Comparison of ENCODE assay signal across 9 mouse cellular contexts in the genomic region with DNA sequence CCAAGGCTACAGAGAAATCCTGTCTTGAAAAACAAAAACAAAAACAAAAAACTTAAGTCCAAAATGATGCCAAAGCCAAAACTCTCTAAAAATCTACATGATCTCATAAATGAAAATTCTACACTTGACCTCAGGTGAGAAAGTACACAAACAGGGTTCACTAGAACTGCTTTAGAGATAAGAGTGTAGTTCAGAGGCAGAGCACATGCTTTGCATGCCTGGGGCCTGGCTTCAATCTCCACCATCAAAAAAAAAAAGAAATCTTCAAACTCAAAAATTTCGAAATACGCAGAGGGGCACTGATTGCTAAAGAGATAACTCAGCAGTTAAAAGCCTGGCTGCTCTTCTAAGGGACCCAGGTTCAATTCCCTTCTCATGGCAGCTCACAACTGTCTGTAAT.
"Had no signal": no experiment of that assay in that cellular context is flagged by ENCODE, and none has a peak within 500 bp of the region (broad histone marks: within the 10 kb centered on the region; RNA-seq: fewer than 3 reads in every experiment).

No protein-coding gene starts in this region.

- H3K36me3 ChIP-seq: midbrain, embryonic 13.5 days; stomach, embryonic 15.5 days had no signal

- DNase-seq: right cerebral cortex, postnatal 14 days; thymus, postnatal 36 days had no signal

- H3K4me1 ChIP-seq: limb, embryonic 10.5 days had no signal

- H3K9me3 ChIP-seq: kidney, embryonic 15.5 days; limb, embryonic 10.5 days; midbrain, embryonic 13.5 days; stomach, embryonic 15.5 days had no signal

- H3K9ac ChIP-seq: kidney, embryonic 15.5 days; midbrain, embryonic 13.5 days; stomach, embryonic 15.5 days had no signal

- H3K4me2 ChIP-seq: kidney, embryonic 15.5 days; midbrain, embryonic 13.5 days; stomach, embryonic 15.5 days had no signal

- H3K27me3 ChIP-seq: kidney, embryonic 15.5 days; midbrain, embryonic 13.5 days; stomach, embryonic 15.5 days had no signal

- H3K27ac ChIP-seq: left cerebral cortex, adult 2 months; limb, embryonic 10.5 days; midbrain, embryonic 13.5 days; stomach, embryonic 15.5 days had no signal

- ATAC-seq: hindbrain, embryonic 16.5 days; inflammation-experienced regulatory T-cells, adult 6 months; midbrain, embryonic 13.5 days had no signal

- H3K4me3 ChIP-seq: kidney, embryonic 15.5 days; left cerebral cortex, adult 2 months; limb, embryonic 10.5 days; midbrain, embryonic 13.5 days; stomach, embryonic 15.5 days had no signal
